Mouse (Mus musculus): ENCODE measurements around the gene Gm43518.

Gm43518 gene

GRCm38 (mm10) chr5:123979221-123979979, 52.2 kb downstream of the Gm43518 start:
- DNase-seq (ENCODE audit: low spot score in 2 of 2): no peak

- no peak for DNase-seq (ENCODE audit: low spot score in 2 of 2)
Observed at GRCm38 (mm10) chr5:123979980-123980369, 52.8 kb downstream of the Gm43518 start.

- DNase-seq (ENCODE audit: low spot score in 2 of 2): no peak
Observed at GRCm38 (mm10) chr5:123980521-123981249, 53.5 kb downstream of the Gm43518 start.

GRCm38 (mm10) chr5:123981250-123981554, 54.0 kb downstream of the Gm43518 start:
- no peak for DNase-seq (ENCODE audit: low spot score in 2 of 2)

- DNase-seq (ENCODE audit: low spot score in 2 of 2): no peak
Observed at GRCm38 (mm10) chr5:123982838-123983237, 55.6 kb downstream of the Gm43518 start.

GRCm38 (mm10) chr5:123985434-123985833, 58.2 kb downstream of the Gm43518 start:
- no peak for DNase-seq (ENCODE audit: low spot score in 2 of 2)

GRCm38 (mm10) chr5:123986925-123987324, 59.7 kb downstream of the Gm43518 start:
- no peak for DNase-seq (ENCODE audit: low spot score in 2 of 2)

GRCm38 (mm10) chr5:123987511-123987910, 60.3 kb downstream of the Gm43518 start:
- DNase-seq (ENCODE audit: low spot score in 2 of 2): no peak
